Mouse (Mus musculus) heart, embryonic 12.5 days (tissue): ENCODE data around the gene Tcf25. TPM values are rescaled to one million over a fixed set of nuclear protein-coding genes. Genes with fewer than 3 reads are reported as not detected.
"Not testable (repeated sequence)": the region's sequence is repeated elsewhere in the genome, so short reads cannot be mapped to it uniquely, and the experiment has no call there.

ENCODE experiments used
- ATAC-seq: fragments of 200-750 bp; cut with Nextera tagmentation; 2 replicates; pipeline ENCODE4 v1.8.0; 2017; ENCODE audit warnings: moderate TSS enrichment, moderate library complexity; ENCODE audit not compliant: insufficient number of reproducible peaks, low FRiP score
- H3K27ac ChIP-seq: fragments of 300-500 bp; sonication (generic); 2 replicates; pipeline ENCODE4 v1.5.1; 2016; ENCODE audit warnings: mild to moderate bottlenecking, moderate library complexity; ENCODE audit not compliant: poor library complexity, severe bottlenecking
- H3K27me3 ChIP-seq: fragments of 300-500 bp; sonication (generic); replicated peaks from 2 replicates; pipeline ENCODE4 v1.6.1; 2016; ENCODE audit warnings: mild to moderate bottlenecking, moderate library complexity
- H3K36me3 ChIP-seq: fragments of 300-500 bp; sonication (generic); 2 replicates; pipeline ENCODE4 v1.6.1; 2016; ENCODE audit warnings: mild to moderate bottlenecking, moderate library complexity
- H3K4me1 ChIP-seq: fragments of 300-500 bp; sonication (generic); replicated peaks from 2 replicates; pipeline ENCODE4 v1.6.1; 2016; ENCODE audit warnings: mild to moderate bottlenecking
- H3K4me2 ChIP-seq: fragments of 300-500 bp; sonication (generic); 2 replicates; pipeline ENCODE4 v1.6.1; 2016; ENCODE audit warnings: mild to moderate bottlenecking, moderate library complexity
- H3K4me3 ChIP-seq: fragments of 300-500 bp; sonication (generic); 2 replicates; pipeline ENCODE4 v1.5.1; 2016; ENCODE audit warnings: mild to moderate bottlenecking
- H3K9ac ChIP-seq: fragments of 300-500 bp; sonication (generic); 2 replicates; pipeline ENCODE4 v1.6.1; 2016; ENCODE audit warnings: mild to moderate bottlenecking, moderate library complexity
- H3K9me3 ChIP-seq: fragments of 300-500 bp; sonication (generic); replicated peaks from 2 replicates; pipeline ENCODE4 v1.6.1; 2016; ENCODE audit warnings: mild to moderate bottlenecking, moderate library complexity
- WGBS: fragments of 180-500 bp; shearing (Covaris S2); methylation state at CpG from one replicate; pipeline ENCODE4 v1.1.7; 2016; 5-methylcytosine and 5-hydroxymethylcytosine counted together
- polyA plus RNA-seq: library from polyadenylated mRNA; unstranded; fragments of >200 nt; fragmentation: Nextera tagmentation; extraction: Ambion mirVana; gene quantifications from 2 replicates; pipeline ENCODE4 v1.2.1, GENCODE M21; 2016

Tcf25 gene
- polyA plus RNA-seq, 1 experiment from 2014 or later = 172 TPM

GRCm38 (mm10) chr8:123431616-123432365 lies 58.2 kb downstream of the Tcf25 start:
- H3K4me3 ChIP-seq = no peak overlapping the region
- H3K27ac ChIP-seq = no peak overlapping the region
- H3K9me3 ChIP-seq = peaks cover 64% of the 10 kb centered on the region
- no peak for ATAC-seq
- WGBS = 92% methylated on average over 25 of the region's 25 CpGs
- no peaks in the 10 kb centered on the region for H3K36me3 ChIP-seq
- H3K4me1 ChIP-seq = no peaks in the 10 kb centered on the region
- no peak overlapping the region for H3K9ac ChIP-seq
- no peaks in the 10 kb centered on the region for H3K27me3 ChIP-seq
- no peak overlapping the region for H3K4me2 ChIP-seq

GRCm38 (mm10) chr8:123432381-123432780 lies 58.8 kb downstream of the Tcf25 start:
- H3K36me3 ChIP-seq = no peaks in the 10 kb centered on the region
- ATAC-seq = no peak
- H3K27ac ChIP-seq = no peak overlapping the region
- WGBS = 92% methylated on average over 16 of the region's 16 CpGs
- H3K4me3 ChIP-seq = no peak overlapping the region
- H3K27me3 ChIP-seq = no peaks in the 10 kb centered on the region
- peaks cover 63% of the 10 kb centered on the region for H3K9me3 ChIP-seq
- no peak overlapping the region for H3K4me2 ChIP-seq
- H3K9ac ChIP-seq = no peak overlapping the region
- H3K4me1 ChIP-seq = no peaks in the 10 kb centered on the region

GRCm38 (mm10) chr8:123433241-123433974 lies 59.9 kb downstream of the Tcf25 start:
- ATAC-seq, H3K4me3 ChIP-seq, H3K4me1 ChIP-seq, H3K27ac ChIP-seq, H3K9ac ChIP-seq, H3K27me3 ChIP-seq, H3K36me3 ChIP-seq, H3K4me2 ChIP-seq: not testable (repeated sequence)
- 94% methylated on average over 47 of the region's 47 CpGs for WGBS
- H3K9me3 ChIP-seq = peaks cover 55% of the 10 kb centered on the region

GRCm38 (mm10) chr8:123441788-123442187 lies 68.2 kb downstream of the Tcf25 start:
- Histone ChIP-seq H3K4me3 (no peak overlapping the region), H3K4me2 (no peak overlapping the region), H3K4me1 (peaks cover 25% of the 10 kb centered on the region), H3K9me3 (peaks cover 7% of the 10 kb centered on the region; the same call in 1 of the 2 replicates), H3K27ac (no peak overlapping the region), H3K9ac (no peak overlapping the region), H3K27me3 (no peaks in the 10 kb centered on the region), H3K36me3 (no peaks in the 10 kb centered on the region)
- no peak for ATAC-seq
- 85% methylated on average over 2 of the region's 2 CpGs for WGBS

- no peak for ATAC-seq
- WGBS = 83% methylated on average over 5 of the region's 5 CpGs
- Histone ChIP-seq H3K36me3 (no peaks in the 10 kb centered on the region), H3K4me2 (peak overlapping the region; percentile 73; the same call in 1 of the 2 replicates), H3K27me3 (no peaks in the 10 kb centered on the region), H3K4me3 (peak overlapping the region; percentile 54; the same call in 1 of the 2 replicates), H3K27ac (no peak overlapping the region), H3K9me3 (0 out of 2 replicates have a peak, but pooled peaks cover 3% of the 10 kb centered on the region), H3K9ac (no peak overlapping the region), H3K4me1 (peaks cover 31% of the 10 kb centered on the region)
These were observed 68.8 kb downstream of the Tcf25 start for GRCm38 (mm10) chr8:123442351-123442750.

- 1% methylated on average over 41 of the region's 41 CpGs for WGBS
These were observed 69.5 kb downstream of the Tcf25 start for GRCm38 (mm10) chr8:123442871-123443575.

GRCm38 (mm10) chr8:123443576-123443921 lies 70.0 kb downstream of the Tcf25 start:
- Histone ChIP-seq H3K9me3 (no peaks in the 10 kb centered on the region), H3K27me3 (no peaks in the 10 kb centered on the region), H3K36me3 (no peaks in the 10 kb centered on the region), H3K4me1 (peaks cover 35% of the 10 kb centered on the region), H3K9ac (peak overlapping the region; percentile 69), H3K4me3 (peak overlapping the region; percentile 54), H3K4me2 (peak overlapping the region; percentile 73), H3K27ac (no peak overlapping the region)
- 36% methylated on average over 4 of the region's 4 CpGs for WGBS
- ATAC-seq = no peak

More at GRCm38 (mm10) chr8:123442871-123443575, 69.5 kb downstream of the Tcf25 start:
- Histone ChIP-seq H3K9ac (peak overlapping the region; percentile 69), H3K36me3 (no peaks in the 10 kb centered on the region), H3K4me3 (peak overlapping the region; percentile 54), H3K4me2 (peak overlapping the region; percentile 73), H3K9me3 (no peaks in the 10 kb centered on the region), H3K4me1 (peaks cover 35% of the 10 kb centered on the region), H3K27me3 (no peaks in the 10 kb centered on the region), H3K27ac (peak overlapping the region; percentile 6; the same call in 1 of the 2 replicates)
- peak; percentile 92 for ATAC-seq

- H3K27me3 ChIP-seq = no peaks in the 10 kb centered on the region
- peak overlapping the region; percentile 73 for H3K4me2 ChIP-seq
- H3K27ac ChIP-seq = no peak overlapping the region
- H3K4me3 ChIP-seq = no peak overlapping the region
- peaks cover 1% of the 10 kb centered on the region; the same call in 1 of the 2 replicates for H3K36me3 ChIP-seq
- no peak overlapping the region for H3K9ac ChIP-seq
- no peaks in the 10 kb centered on the region for H3K9me3 ChIP-seq
- peaks cover 35% of the 10 kb centered on the region for H3K4me1 ChIP-seq
- WGBS = 84% methylated on average over 6 of the region's 6 CpGs
- ATAC-seq = no peak
These were observed 70.6 kb downstream of the Tcf25 start for GRCm38 (mm10) chr8:123444131-123444530.

- no peak overlapping the region for H3K4me2 ChIP-seq
- H3K36me3 ChIP-seq = peaks cover 13% of the 10 kb centered on the region; the same call in 1 of the 2 replicates
- WGBS = 75% methylated on average over 10 of the region's 10 CpGs
- H3K27me3 ChIP-seq = no peaks in the 10 kb centered on the region
- H3K9ac ChIP-seq = no peak overlapping the region
- peaks cover 35% of the 10 kb centered on the region for H3K4me1 ChIP-seq
- no peak for ATAC-seq
- H3K9me3 ChIP-seq = no peaks in the 10 kb centered on the region
- H3K4me3 ChIP-seq = no peak overlapping the region
- H3K27ac ChIP-seq = peak overlapping the region; percentile 42; the same call in 1 of the 2 replicates
These were observed 72.4 kb downstream of the Tcf25 start for GRCm38 (mm10) chr8:123445981-123446380.

GRCm38 (mm10) chr8:123446799-123447198 lies 73.2 kb downstream of the Tcf25 start:
- Histone ChIP-seq H3K4me2 (no peak overlapping the region), H3K4me1 (peaks cover 35% of the 10 kb centered on the region), H3K4me3 (no peak overlapping the region), H3K36me3 (peaks cover 20% of the 10 kb centered on the region; the same call in 1 of the 2 replicates), H3K9ac (no peak overlapping the region), H3K27me3 (no peaks in the 10 kb centered on the region), H3K9me3 (no peaks in the 10 kb centered on the region), H3K27ac (peak overlapping the region; percentile 42; the same call in 1 of the 2 replicates)
- WGBS = 39% methylated on average over 6 of the region's 6 CpGs
- no peak for ATAC-seq

- Histone ChIP-seq H3K27ac (no peak overlapping the region), H3K4me2 (no peak overlapping the region), H3K4me3 (no peak overlapping the region), H3K9me3 (no peaks in the 10 kb centered on the region), H3K36me3 (peaks cover 56% of the 10 kb centered on the region), H3K9ac (no peak overlapping the region), H3K4me1 (peaks cover 20% of the 10 kb centered on the region), H3K27me3 (no peaks in the 10 kb centered on the region)
- 86% methylated on average over 5 of the region's 5 CpGs for WGBS
- no peak for ATAC-seq
These were observed 77.2 kb downstream of the Tcf25 start for GRCm38 (mm10) chr8:123450783-123451182.
